Mouse (Mus musculus) liver, embryonic 14 days (tissue): ENCODE measurements around the gene Ccdc187. TPM values are rescaled to one million over a fixed set of nuclear protein-coding genes. Genes with fewer than 3 reads are reported as not detected.

ENCODE experiments used
- polyA plus RNA-seq: library from polyadenylated mRNA; depleted of rRNA; stranded (reverse); fragments of >200 nt; gene quantifications from 2 replicates; pipeline ENCODE4 v1.2.3, GENCODE M21; 2012; rRNA removed

Gene Ccdc187
- polyA plus RNA-seq = 0.05 and 0.07 TPM in 2 replicates

GRCm38 (mm10) chr2:26294457-26294856, at the start of gene Ccdc187:
Gene Ccdc187 (minus strand): TSS chr2:26294557.

GRCm38 (mm10) chr2:26315072-26315924, 20.9 kb upstream of the Ccdc187 start, which contains the start of gene Gpsm1:
Gene Gpsm1 (plus strand): TSS chr2:26315515.

GRCm38 (mm10) chr2:26237290-26237782, 57.0 kb downstream of the Ccdc187 start, which contains the start of gene Qsox2:
Gene Qsox2 (minus strand): TSS chr2:26237525.

GRCm38 (mm10) chr2:26208126-26208789, 86.1 kb downstream of the Ccdc187 start, which contains the start of gene Lhx3:
Gene Lhx3 (minus strand): TSS chr2:26208289.

Other genes starting within 250 kb of the Ccdc187 start
- 1.2 and 1.5 TPM in 2 replicates for gene Nacc2, start 171.3 kb downstream of the Ccdc187 start, polyA plus RNA-seq
- gene Lhx3, start 86.3 kb downstream of the Ccdc187 start, polyA plus RNA-seq = not detected in 2 replicates
- 4.3 and 5.0 TPM in 2 replicates for gene Qsox2, start 57.0 kb downstream of the Ccdc187 start, polyA plus RNA-seq
- 2.0 TPM in 2 replicates for gene Gpsm1, start 21.0 kb upstream of the Ccdc187 start, polyA plus RNA-seq
- gene Dnlz, start 57.6 kb upstream of the Ccdc187 start, polyA plus RNA-seq = 6.6 and 7.2 TPM in 2 replicates
- 5.0 and 6.2 TPM in 2 replicates for gene Card9, start 66.4 kb upstream of the Ccdc187 start, polyA plus RNA-seq
- gene Snapc4, start 86.1 kb upstream of the Ccdc187 start, polyA plus RNA-seq = 10.0 and 12.3 TPM in 2 replicates
- gene Entr1, start 94.8 kb upstream of the Ccdc187 start, polyA plus RNA-seq = 34.3 and 37.1 TPM in 2 replicates
- gene Pmpca, start 94.8 kb upstream of the Ccdc187 start, polyA plus RNA-seq = 40.3 and 46.0 TPM in 2 replicates
- 6.1 and 6.7 TPM in 2 replicates for gene Inpp5e, start 114.6 kb upstream of the Ccdc187 start, polyA plus RNA-seq
- gene Sec16a, start 150.7 kb upstream of the Ccdc187 start, polyA plus RNA-seq = 10.5 and 11.6 TPM in 2 replicates
- gene Notch1, start 222.1 kb upstream of the Ccdc187 start, polyA plus RNA-seq = 1.5 and 1.6 TPM in 2 replicates